Mouse (Mus musculus) intestine, embryonic 14.5 days (tissue): ENCODE results near the gene Fam196b. TPM values are rescaled to one million over a fixed set of nuclear protein-coding genes. Genes with fewer than 3 reads are reported as not detected.

Source experiments
- polyA plus RNA-seq: library from polyadenylated mRNA; unstranded; fragments of >200 nt; fragmentation: Nextera tagmentation; extraction: Ambion mirVana; gene quantifications from 2 replicates; pipeline ENCODE4 v1.2.1, GENCODE M21; 2014

The Fam196b gene
- polyA plus RNA-seq, 1 experiment from 2014 or later, result 0.27 TPM

Other genes with a start within 250 kb of the Fam196b start
- gene 4930469K13Rik, start 216.3 kb upstream of the Fam196b start, polyA plus RNA-seq, result 0.74 and 0.85 TPM in 2 replicates
- gene Foxi1, start 106.7 kb upstream of the Fam196b start, polyA plus RNA-seq, result not detected in 2 replicates